Mouse (Mus musculus) CH12.LX (cell line): Measurements from ENCODE around the gene Gramd2. TPM values are rescaled to one million over a fixed set of nuclear protein-coding genes. Genes with fewer than 3 reads are reported as not detected.

ENCODE experiments used
- DNase-seq: peaks from one replicate; pipeline ENCODE4 v3.0.0-alpha.2; 2013; ENCODE audit errors: extremely low read depth
- H3K27ac ChIP-seq: 2 replicates; pipeline ENCODE4 v1.5.1; 2012; ENCODE audit warnings: low read depth, mild to moderate bottlenecking, control low read depth, moderate library complexity; ENCODE audit not compliant: insufficient read depth
- H3K27me3 ChIP-seq: replicated peaks from 2 replicates; pipeline ENCODE3; 2012; ENCODE audit warnings: inconsistent platforms
- H3K36me3 ChIP-seq, 2 experiments: replicated peaks in 1 of 2; 2 replicates each; pipeline versions ENCODE3 to v1.6.1; 2012; ENCODE audit warnings: inconsistent platforms in 1 of 2, low read length in 1 of 2, mild to moderate bottlenecking in 1 of 2, mixed read lengths in 1 of 2, moderate library complexity in 1 of 2; ENCODE audit not compliant: control insufficient read depth in 1 of 2, insufficient read depth in 1 of 2
- H3K4me1 ChIP-seq, 2 experiments: 2 replicates each; pipeline ENCODE4 v1.6.1; 2012; ENCODE audit warnings: inconsistent platforms in 1 of 2, moderate library complexity in 1 of 2; ENCODE audit not compliant: insufficient read depth in 2 of 2, control insufficient read depth in 1 of 2
- H3K4me2 ChIP-seq: 2 replicates; pipeline ENCODE4 v1.6.1; 2012; ENCODE audit warnings: low read depth, mild to moderate bottlenecking, control low read depth; ENCODE audit not compliant: poor library complexity, insufficient read depth, severe bottlenecking
- H3K4me3 ChIP-seq, 3 experiments: fragments of 150-350 bp in 1 of 3; sonication (generic) in 1 of 3; replicated peaks in 1 of 3; 2 replicates each; pipeline versions ENCODE3 to v1.5.1; 2011 to 2012; ENCODE audit warnings: low read depth in 2 of 3, low read length in 2 of 3, mild to moderate bottlenecking in 2 of 3, moderate library complexity in 2 of 3, control low read depth in 1 of 3, improper control_type of control experiment in 1 of 3, inconsistent platforms in 1 of 3, mixed read lengths in 1 of 3; ENCODE audit not compliant: poor library complexity in 1 of 3
- H3K79me2 ChIP-seq: replicated peaks from 2 replicates; pipeline ENCODE4 v1.6.1; 2012; ENCODE audit warnings: mild to moderate bottlenecking, moderate library complexity; ENCODE audit not compliant: control insufficient read depth, poor library complexity, insufficient read depth, severe bottlenecking; ENCODE audit errors: extremely low read depth
- H3K9ac ChIP-seq: 2 replicates; pipeline ENCODE4 v1.6.1; 2012; ENCODE audit warnings: low read depth, mild to moderate bottlenecking, control low read depth, moderate library complexity; ENCODE audit not compliant: insufficient read depth
- H3K9me3 ChIP-seq: replicated peaks from 2 replicates; pipeline ENCODE3; 2012; ENCODE audit warnings: low read length, inconsistent platforms, mixed read lengths
- BHLHE40 ChIP-seq: IDR thresholded peaks from 2 replicates; pipeline ENCODE4 v1.6.1; 2011; ENCODE audit warnings: mild to moderate bottlenecking, low read depth, low read length, improper control_type of control experiment
- EP300 ChIP-seq: IDR thresholded peaks from 2 replicates; pipeline ENCODE4 v1.6.1; 2011; ENCODE audit warnings: low read length, improper control_type of control experiment
- GABPA ChIP-seq: IDR thresholded peaks from 2 replicates; pipeline ENCODE4 v1.6.1; 2012; ENCODE audit warnings: low read depth, low read length, improper control_type of control experiment, inconsistent platforms; ENCODE audit not compliant: insufficient replicate concordance
- HCFC1 ChIP-seq: IDR thresholded peaks from 2 replicates; pipeline ENCODE4 v1.6.1; 2012; ENCODE audit warnings: low read depth, mild to moderate bottlenecking, inconsistent platforms, low read length, improper control_type of control experiment
- IRF4 ChIP-seq: IDR thresholded peaks from 2 replicates; pipeline ENCODE4 v1.6.1; 2014; ENCODE audit warnings: low read depth, mild to moderate bottlenecking, inconsistent platforms, low read length, improper control_type of control experiment
- KAT2A ChIP-seq: IDR thresholded peaks from 2 replicates; pipeline ENCODE4 v1.6.1; 2012; ENCODE audit warnings: low read length, improper control_type of control experiment, inconsistent platforms; ENCODE audit not compliant: insufficient replicate concordance
- MAX ChIP-seq: IDR thresholded peaks from 2 replicates; pipeline ENCODE4 v1.6.1; 2011; ENCODE audit warnings: low read length, improper control_type of control experiment
- NELFE ChIP-seq: IDR thresholded peaks from 2 replicates; pipeline ENCODE4 v1.6.1; 2011; ENCODE audit warnings: low read depth, low read length, improper control_type of control experiment
- POLR2A ChIP-seq: IDR thresholded peaks from 2 replicates; pipeline ENCODE4 v1.6.1; 2011; ENCODE audit warnings: low read depth, mild to moderate bottlenecking, improper control_type of control experiment, low read length
- RCOR1 ChIP-seq: conservative IDR thresholded peaks from 2 replicates; pipeline ENCODE4 v1.6.1; 2012; ENCODE audit warnings: low read depth, mild to moderate bottlenecking, inconsistent platforms, low read length, improper control_type of control experiment
- SIN3A ChIP-seq: IDR thresholded peaks from 2 replicates; pipeline ENCODE4 v1.6.1; 2012; ENCODE audit warnings: low read length, improper control_type of control experiment, inconsistent platforms
- TCF12 ChIP-seq: IDR thresholded peaks from 2 replicates; pipeline ENCODE4 v1.6.1; 2014; ENCODE audit warnings: low read depth, mild to moderate bottlenecking, inconsistent platforms, low read length, improper control_type of control experiment
- UBTF ChIP-seq: IDR thresholded peaks from 2 replicates; pipeline ENCODE4 v1.6.1; 2012; ENCODE audit warnings: low read depth, mild to moderate bottlenecking, inconsistent platforms, low read length, improper control_type of control experiment, moderate library complexity
- USF2 ChIP-seq: conservative IDR thresholded peaks from 2 replicates; pipeline ENCODE4 v1.6.1; 2011; ENCODE audit warnings: low read depth, low read length, improper control_type of control experiment
- ZC3H11A ChIP-seq: IDR thresholded peaks from 2 replicates; pipeline ENCODE4 v1.6.1; 2012; ENCODE audit warnings: low read depth, mild to moderate bottlenecking, inconsistent platforms, low read length, improper control_type of control experiment
- ZNF384 ChIP-seq: IDR thresholded peaks from 2 replicates; pipeline ENCODE4 v1.6.1; 2012; ENCODE audit warnings: low read depth, low read length, improper control_type of control experiment, inconsistent platforms
- dilution Hi-C: fragments of 300-500 bp; cut with MboI; formaldehyde crosslinking; loops from 2 replicates; pipeline ENCODE4 v1.14.3; 2020; ENCODE audit warnings: low sequenced_read_pairs; ENCODE audit not compliant: extremely low pct_unique_long_range_greater_than_20kb, extremely low pct_ligation_motif_present
- in situ Hi-C: fragments of 300-500 bp; cut with MboI; formaldehyde crosslinking; loops from 3 replicates; pipeline ENCODE4 v1.14.3; 2019; ENCODE audit warnings: low sequenced_read_pairs, low pct_ligation_motif_present, low pct_unique_long_range_greater_than_20kb, mixed read lengths
- polyA plus RNA-seq: library from polyadenylated mRNA; unstranded; fragments of >175 nt; gene quantifications from 2 replicates; pipeline ENCODE4 v1.2.1, GENCODE M21; 2012; ENCODE audit warnings: low read depth; ENCODE audit not compliant: insufficient read length
- total RNA-seq, 2 experiments: library from RNA; depleted of rRNA; stranded (reverse); fragments of 300-350 nt in 1 of 2; fragments of >200 nt in 1 of 2; gene quantifications; 2 replicates each; pipeline ENCODE4 v1.2.3; 2012 to 2014

Gramd2 gene
- total and polyA plus RNA-seq, 3 experiments, result 0.61 TPM; not detected in 2

DNA sequence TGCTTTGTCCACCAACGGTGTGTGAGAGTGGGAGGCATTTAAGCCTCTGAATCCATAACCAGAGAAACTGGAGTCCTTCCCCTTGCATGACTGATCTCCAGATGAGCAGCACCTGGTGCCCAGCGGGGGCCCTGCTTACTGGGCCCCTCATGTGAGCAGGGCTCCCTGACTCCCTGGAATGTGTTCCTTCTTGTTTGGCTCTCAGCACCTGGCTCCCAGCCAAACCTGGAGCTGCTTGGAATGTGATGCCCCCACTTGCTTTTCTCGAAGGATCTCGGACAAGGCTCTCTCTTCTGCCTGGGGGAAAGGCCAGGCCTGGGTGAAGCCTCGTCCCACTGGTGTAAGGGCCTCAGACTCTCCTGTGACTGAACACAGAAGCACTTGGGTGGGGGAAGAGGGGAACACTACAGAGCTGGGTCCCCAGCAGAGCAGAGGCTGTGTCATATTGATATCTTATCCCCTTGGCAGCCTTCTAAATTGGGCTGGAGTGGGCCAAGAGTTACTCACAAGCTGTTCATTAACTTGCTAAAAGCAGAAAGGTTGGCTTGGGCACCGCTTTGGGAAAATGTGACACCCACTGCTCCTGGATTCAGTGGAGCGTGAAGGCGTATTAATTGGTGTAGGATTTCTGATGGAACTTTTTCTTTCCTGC lies 44.0 kb downstream of the Gramd2 start:
- Histone ChIP-seq H3K79me2 (no peaks in the 10 kb centered on the region), H3K4me3 (no peak overlapping the region), H3K9me3 (peaks cover 3% of the 10 kb centered on the region), H3K27me3 (peaks cover 14% of the 10 kb centered on the region), H3K4me1 (peaks cover 0 to 8% of the 10 kb centered on the region in 2 experiments; a peak in 2 of 4 replicates), H3K4me2 (no peak overlapping the region), H3K27ac (no peak overlapping the region), H3K9ac (no peak overlapping the region), H3K36me3 (no peaks in the 10 kb centered on the region)
- DNase-seq, result no peak
- TF ChIP-seq BHLHE40 (no peak), USF2 (no peak), MAX (no peak), EP300 (no peak), ZC3H11A (no peak), IRF4 (no peak), POLR2A (no peak)
- in situ Hi-C loops (loop anchor here (5.0 kb wide), 1 partner anchor 233 kb away; no protein-coding TSS in a partner anchor), dilution Hi-C loops (no loop called here)

DNA sequence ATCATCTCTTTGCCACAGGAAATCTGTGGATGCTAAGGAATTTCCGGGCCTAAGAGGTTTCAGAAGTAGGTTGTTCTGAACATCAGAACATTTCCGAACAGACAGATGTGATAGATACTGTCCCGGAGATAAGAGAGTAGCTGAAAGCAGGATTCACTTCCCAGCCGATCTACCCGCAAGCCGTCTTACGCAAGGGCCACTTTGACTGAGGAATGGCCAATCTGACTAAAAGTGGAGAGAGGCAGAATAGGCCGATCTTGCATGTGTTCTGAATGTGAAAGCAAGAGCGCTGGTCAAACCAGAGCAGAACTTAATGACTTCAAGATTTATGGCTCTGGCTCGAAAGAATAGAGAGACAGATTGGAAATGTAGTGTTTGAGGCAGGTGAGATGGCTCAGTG lies 45.6 kb downstream of the Gramd2 start:
- Histone ChIP-seq H3K9me3 (no peaks in the 10 kb centered on the region), H3K27ac (no peak overlapping the region), H3K4me2 (no peak overlapping the region), H3K79me2 (no peaks in the 10 kb centered on the region), H3K36me3 (no peaks in the 10 kb centered on the region), H3K4me1 (peaks cover 0 to 8% of the 10 kb centered on the region in 2 experiments; a peak in 2 of 4 replicates), H3K4me3 (no peak overlapping the region), H3K27me3 (peaks cover 13% of the 10 kb centered on the region), H3K9ac (no peak overlapping the region)
- no peak for DNase-seq
- no peak for TF ChIP-seq NELFE
- no peak for TF ChIP-seq HCFC1
- no peak for TF ChIP-seq SIN3A
- TF ChIP-seq TCF12, result no peak
- TF ChIP-seq RCOR1, result no peak
- no peak for TF ChIP-seq KAT2A
- dilution Hi-C loops, result no loop called here
- in situ Hi-C loops, result no loop called here

DNA sequence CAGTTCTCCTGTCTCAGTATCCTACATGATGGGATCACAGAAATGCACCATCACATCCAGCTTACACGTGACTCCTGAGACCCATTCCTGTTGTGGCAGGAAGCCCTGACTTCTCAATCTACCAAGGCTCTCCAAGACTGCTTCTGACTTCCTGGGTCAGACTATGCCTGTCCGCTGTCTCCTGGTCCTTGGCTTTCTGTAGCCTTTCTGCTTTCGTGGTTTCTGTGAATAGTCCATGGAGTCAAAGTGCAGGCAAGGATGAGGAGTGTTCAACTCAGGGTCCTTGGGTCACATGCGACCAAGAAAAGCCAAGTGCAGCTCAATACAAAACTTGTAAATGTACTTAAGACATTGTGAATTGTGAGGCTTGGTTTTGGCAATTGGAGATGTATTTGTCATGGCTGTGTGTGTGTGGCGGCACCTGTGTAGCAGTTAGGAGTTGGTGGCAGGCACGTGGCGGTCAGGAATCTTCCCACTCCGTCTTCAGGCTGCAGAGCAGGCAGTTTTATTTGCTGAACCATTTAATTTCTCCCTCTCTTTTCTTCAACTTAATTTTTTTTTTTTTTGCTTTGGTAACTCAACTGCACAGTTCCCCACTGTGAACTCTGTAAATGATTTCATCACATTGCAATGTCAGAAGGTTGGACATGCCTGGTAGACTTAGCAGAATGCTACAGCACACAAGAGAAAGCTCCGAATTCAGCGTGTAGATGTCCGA lies 47.8 kb downstream of the Gramd2 start:
- no peak overlapping the region for H3K27ac ChIP-seq
- in situ Hi-C loops, result no loop called here
- no peaks in the 10 kb centered on the region for H3K36me3 ChIP-seq

More for the DNA sequence above, 47.8 kb downstream of the Gramd2 start:
- no peak overlapping the region for H3K9ac ChIP-seq
- H3K4me1 ChIP-seq, result peaks cover 0 to 8% of the 10 kb centered on the region in 2 experiments; a peak in 2 of 4 replicates
- dilution Hi-C loops, result no loop called here
- H3K9me3 ChIP-seq, result no peaks in the 10 kb centered on the region
- no peaks in the 10 kb centered on the region for H3K27me3 ChIP-seq
- TF ChIP-seq ZNF384, result no peak
- TF ChIP-seq GABPA, result no peak
- TF ChIP-seq UBTF, result no peak
- no peak overlapping the region for H3K4me2 ChIP-seq
- no peaks in the 10 kb centered on the region for H3K79me2 ChIP-seq
- DNase-seq, result no peak
- no peak overlapping the region for H3K4me3 ChIP-seq
